Mouse (Mus musculus) gonadal fat pad, adult 2 months (tissue): Measurements from ENCODE around the gene Mta3. TPM values are rescaled to one million over a fixed set of nuclear protein-coding genes. Genes with fewer than 3 reads are reported as not detected.
"Not testable (repeated sequence)": the region's sequence is repeated elsewhere in the genome, so short reads cannot be mapped to it uniquely, and the experiment has no call there.

Experiments used
- DNase-seq: peaks from one replicate; pipeline ENCODE4 v3.0.0-alpha.2; 2012; ENCODE audit warnings: low read depth
- polyA plus RNA-seq: library from polyadenylated mRNA; depleted of rRNA; stranded (reverse); fragments of >200 nt; gene quantifications from 2 replicates; pipeline ENCODE4 v1.2.3, GENCODE M21; 2012; rRNA removed

Mta3 gene
- polyA plus RNA-seq, 1 experiment = 52.0 TPM

GRCm38 (mm10) chr17:83849081-83849675 is 143.2 kb downstream of the Mta3 start:
- no peak for DNase-seq

DNA sequence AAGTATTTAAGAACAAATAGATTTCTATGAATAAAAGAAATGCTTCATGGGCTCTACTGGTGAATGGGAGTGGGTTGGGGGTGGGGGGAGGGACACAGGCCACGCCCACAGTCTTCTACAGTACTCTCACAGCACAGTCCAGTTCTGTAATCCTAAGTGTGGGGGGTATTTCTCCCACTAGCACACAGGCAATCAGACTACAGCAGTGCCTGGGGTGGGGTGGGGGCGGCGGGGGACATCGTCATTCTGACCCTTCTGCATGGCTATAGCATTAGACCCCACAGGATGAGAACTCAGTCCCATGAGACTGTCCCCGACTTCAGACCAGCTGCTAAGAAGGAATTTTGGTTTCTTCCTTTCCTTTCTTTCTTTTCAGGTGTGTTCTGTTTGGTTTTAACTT is 143.8 kb downstream of the Mta3 start:
- DNase-seq = no peak

- no peak for DNase-seq
These were observed 144.5 kb downstream of the Mta3 start for GRCm38 (mm10) chr17:83850458-83850857.

GRCm38 (mm10) chr17:83850864-83851263 is 144.9 kb downstream of the Mta3 start:
- DNase-seq = no peak

- no peak for DNase-seq
These were observed 147.9 kb downstream of the Mta3 start for GRCm38 (mm10) chr17:83853831-83854230.

DNA sequence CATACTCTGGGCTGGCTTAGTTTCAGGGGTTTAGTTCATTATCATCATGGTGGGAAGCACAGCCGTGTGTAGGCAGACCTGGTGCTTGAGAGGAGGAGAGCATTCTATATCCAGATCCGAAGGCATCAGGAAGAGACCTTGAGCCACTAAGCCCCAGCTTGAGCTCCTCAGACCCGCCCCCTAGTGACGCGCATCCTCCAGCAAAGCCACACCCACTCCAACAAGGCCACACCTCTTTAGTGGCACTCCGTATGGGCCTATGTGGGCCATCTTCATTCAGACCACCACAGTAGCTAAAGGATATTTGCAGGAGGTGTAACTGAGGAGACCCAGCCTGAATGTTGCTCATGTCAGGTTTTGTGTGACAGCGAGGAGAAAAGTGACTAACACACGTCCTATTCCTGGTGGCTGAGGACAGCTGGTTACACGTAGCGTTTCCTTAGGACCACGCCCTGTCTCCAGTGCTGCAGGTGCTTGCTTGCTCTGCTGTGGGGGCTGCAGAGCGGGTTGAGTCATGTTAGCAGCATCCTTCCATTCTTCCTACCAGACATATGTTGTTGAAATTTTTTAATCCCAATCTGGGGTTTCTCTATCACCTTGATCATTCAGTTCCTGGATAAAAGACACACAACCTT is 148.4 kb downstream of the Mta3 start:
- no peak for DNase-seq

DNA sequence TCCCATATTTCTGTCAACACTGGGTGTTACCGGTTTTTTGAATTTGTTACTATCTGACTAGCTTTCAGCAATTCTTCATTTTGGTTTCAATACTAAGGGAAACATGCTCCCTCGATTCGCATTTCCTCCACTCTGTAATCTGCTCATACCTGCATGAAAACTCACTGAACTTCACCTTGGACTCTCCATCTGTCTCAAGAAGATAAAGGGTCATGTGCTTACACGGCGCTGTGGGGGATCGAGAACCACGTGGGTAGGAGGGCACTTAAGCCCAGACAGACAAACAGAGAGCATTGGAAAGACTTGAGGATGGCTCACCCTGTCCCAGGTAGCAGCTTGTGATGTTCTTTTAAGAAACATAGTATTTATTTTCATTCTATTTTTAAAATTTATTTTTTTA is 152.4 kb downstream of the Mta3 start:
- DNase-seq = no peak

- DNase-seq = no peak
These were observed 153.7 kb downstream of the Mta3 start for GRCm38 (mm10) chr17:83859639-83860038.

- no peak for DNase-seq
These were observed 154.3 kb downstream of the Mta3 start for GRCm38 (mm10) chr17:83860224-83860623.

DNA sequence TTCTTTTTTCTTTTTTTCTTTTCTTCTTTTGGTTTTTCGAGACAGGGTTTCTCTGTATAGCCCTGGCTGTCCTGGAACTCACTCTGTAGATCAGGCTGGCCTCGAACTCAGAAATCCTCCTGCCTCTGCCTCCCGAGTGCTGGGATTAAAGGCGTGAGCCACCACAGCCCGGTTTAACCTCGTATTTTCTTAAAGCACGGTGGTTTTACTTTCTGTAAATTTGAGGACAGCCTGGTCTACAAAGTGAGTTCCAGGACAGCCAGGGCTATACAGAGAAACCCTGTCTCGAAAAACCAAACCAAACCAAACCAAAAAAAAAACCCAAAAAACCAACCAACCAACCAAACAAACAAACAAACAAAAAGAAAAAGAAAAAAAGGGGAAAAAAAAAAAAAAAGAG is 155.0 kb downstream of the Mta3 start:
- not testable (repeated sequence) for DNase-seq

GRCm38 (mm10) chr17:83861444-83862133 is 155.6 kb downstream of the Mta3 start:
- no peak for DNase-seq

DNA sequence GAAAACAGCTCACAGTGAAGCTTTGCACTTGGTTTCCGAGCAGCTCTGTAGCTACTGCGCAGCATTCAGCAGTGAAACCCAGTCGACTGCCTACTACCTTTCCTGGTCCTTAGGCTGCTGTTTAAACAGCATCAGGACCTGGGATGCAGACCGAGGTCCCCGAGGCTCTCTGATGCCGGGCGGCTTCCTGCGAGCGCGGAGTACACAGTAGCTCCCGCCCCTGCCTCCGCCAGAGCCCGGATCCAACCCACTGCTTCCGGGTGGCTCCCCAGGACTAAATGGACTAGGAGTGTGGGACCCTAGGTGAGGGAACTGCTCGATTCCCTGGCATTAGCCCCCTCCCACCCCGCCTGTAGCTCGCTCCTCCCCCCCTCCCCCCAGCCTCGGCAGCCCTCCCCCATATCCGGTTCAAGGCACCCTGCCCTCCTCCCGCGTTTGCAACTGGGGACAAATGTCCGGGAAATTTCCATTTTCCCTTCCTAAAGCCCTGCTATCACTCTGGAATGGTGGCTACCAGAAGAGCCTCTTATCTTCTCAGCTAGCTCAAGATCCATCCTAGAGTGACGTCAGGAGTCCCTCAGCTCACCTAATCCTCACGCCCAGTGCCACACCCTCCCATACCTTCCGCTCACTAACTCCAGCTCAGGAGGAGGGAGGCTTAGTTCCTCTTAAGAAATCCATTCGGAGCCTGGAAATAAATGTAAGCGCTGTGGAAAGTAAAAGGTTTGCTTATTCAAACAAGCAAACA is 156.3 kb downstream of the Mta3 start:
- DNase-seq = no peak

- DNase-seq = no peak
These were observed 159.4 kb downstream of the Mta3 start for GRCm38 (mm10) chr17:83865366-83865765.

DNA sequence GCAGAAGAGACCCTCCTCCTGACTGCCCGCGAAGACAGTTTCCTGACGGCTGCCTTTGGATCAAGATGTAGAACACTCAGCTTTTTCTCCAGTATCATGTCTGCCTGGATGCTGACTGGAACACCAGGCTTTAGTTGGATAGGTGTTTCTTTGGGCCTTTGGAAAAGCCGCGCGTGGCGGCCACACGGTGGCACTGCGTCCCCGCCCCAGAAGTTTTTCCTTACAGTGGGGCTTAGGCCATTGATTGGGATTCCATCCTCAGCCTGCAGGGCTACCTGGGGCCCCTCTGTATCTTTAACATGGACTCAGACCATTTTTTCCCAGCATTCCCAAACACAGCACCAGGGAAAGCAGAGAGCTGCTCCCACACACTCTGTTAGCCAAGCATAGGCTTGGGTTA is 160.6 kb downstream of the Mta3 start:
- no peak for DNase-seq

DNA sequence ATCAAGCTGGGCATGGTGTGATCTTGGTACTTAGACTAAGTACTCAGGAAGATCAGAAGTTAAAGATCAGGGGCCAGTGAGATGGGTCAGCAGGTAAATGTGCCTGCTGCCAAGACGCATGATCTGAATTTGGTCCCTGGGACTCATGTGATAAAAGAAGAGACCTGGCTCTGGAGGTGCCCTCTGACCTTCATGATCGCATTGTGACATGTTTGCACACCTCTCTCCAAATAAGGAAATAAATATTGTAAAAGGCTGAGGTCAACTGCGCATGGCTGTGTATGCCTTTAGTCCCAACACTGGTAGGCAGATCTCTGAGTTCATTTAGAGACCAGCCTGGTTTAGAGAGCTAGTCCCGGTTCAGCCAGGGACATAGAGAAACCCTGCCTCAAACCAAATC is 164.4 kb downstream of the Mta3 start:
- DNase-seq = no peak

Other genes starting within 250 kb of the Mta3 start
- 216 and 276 TPM in 2 replicates for gene Cox7a2l, start 188.8 kb upstream of the Mta3 start, polyA plus RNA-seq
- gene Kcng3, start 74.3 kb upstream of the Mta3 start, polyA plus RNA-seq = 2.1 and 2.8 TPM in 2 replicates
- gene Haao, start 141.8 kb downstream of the Mta3 start, polyA plus RNA-seq = 3.3 and 3.7 TPM in 2 replicates